Mouse (Mus musculus): ENCODE results near the gene Rbm18.

The Rbm18 gene

GRCm38 (mm10) chr2:36077160-36077761 lies 59.3 kb downstream of the Rbm18 start:
- in situ Hi-C loops (cut with MboI, MseI): no loop called here

DNA sequence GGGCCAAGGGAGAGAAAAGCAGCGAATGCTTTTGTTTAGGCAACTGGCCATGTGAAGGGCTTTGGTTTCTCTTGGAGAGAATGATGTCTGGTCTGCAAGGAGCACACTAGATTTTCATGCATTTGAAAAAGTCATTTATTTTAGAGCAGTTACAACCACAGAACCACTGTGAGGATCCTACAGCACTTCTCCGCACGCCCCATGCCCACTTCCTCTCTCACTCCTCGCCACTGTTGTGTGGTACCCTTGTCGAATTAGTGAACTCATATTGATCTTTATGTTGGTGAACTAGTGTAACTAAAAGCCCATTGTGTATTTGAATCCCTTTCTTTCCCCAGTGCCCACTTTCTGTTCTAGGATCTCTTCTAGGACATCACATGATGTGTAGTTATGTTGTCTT lies 61.4 kb downstream of the Rbm18 start:
- in situ Hi-C loops (cut with MboI, MseI): no loop called here

DNA sequence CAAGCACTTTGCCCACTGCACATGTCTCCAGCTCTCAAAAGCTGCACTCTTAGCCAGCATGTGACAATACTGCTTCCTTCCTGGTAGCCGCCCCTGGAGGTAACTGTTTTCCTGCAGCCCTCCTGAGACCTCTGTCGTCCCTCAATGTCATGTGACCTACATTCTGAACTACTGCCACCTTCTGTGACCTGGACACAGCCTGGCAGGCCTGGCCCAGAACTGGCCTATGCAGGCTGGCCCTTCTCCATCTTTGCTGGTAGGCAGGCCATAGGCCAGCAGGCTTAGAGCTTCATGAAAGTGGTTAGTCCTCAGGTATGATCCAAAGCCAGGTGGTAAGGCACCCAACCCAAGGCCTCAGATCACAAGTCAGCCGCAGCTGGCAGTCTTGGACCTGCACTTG lies 62.8 kb downstream of the Rbm18 start:
- in situ Hi-C loops (cut with MboI, MseI): no loop called here

DNA sequence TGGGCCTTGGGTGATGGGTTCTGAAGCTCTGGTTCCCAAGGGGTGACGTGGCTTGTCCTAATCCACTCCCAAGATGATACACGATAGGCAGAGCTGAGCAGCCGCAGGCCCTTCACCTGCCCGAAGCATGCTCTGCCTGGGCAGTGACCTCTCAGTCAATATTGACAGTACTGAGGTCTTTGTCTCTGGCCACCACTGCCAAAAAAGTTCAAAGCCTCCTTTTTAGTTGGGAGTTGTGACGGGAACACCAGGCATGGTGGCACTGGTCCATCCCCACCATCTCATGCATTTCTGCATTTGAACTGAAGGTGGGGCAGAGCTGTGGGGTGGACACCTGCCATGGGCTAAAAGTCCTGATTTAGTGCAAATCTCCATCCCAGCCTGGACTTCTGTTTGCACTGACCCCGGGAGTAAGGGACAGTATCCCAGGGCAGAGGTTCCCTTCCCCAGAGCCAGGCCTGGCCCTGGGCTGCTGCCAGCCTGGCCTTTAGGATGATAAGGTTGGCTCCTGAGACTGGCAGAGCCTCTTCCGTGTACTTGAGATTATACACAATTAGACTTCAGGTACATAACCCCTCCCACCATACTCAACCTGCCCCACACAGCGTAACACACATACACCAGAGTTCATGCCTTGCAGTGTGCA lies 64.8 kb downstream of the Rbm18 start:
- in situ Hi-C loops (cut with MboI, MseI): no loop called here

- in situ Hi-C loops (cut with MboI, MseI): no loop called here
These were observed 69.4 kb downstream of the Rbm18 start for GRCm38 (mm10) chr2:36067132-36067531.

Data from T-helper 17 cell (primary cell).